Mouse (Mus musculus) cerebellum, postnatal 14 days (tissue): Measurements from ENCODE around the gene Pamr1.

ENCODE experiments used
- DNase-seq, 2 experiments: peaks; one replicate each; pipeline ENCODE4 v3.0.0; 2021; ENCODE audit warnings: mixed read lengths in 2 of 2

Gene Pamr1

GRCm38 (mm10) chr2:102663865-102664264 is 114.1 kb downstream of the Pamr1 start:
- no peak for DNase-seq

- no peak for DNase-seq
These were observed 118.2 kb downstream of the Pamr1 start for GRCm38 (mm10) chr2:102667981-102668380.

- no peak for DNase-seq
These were observed 119.8 kb downstream of the Pamr1 start for GRCm38 (mm10) chr2:102669580-102669979.

GRCm38 (mm10) chr2:102674582-102674981 is 124.8 kb downstream of the Pamr1 start:
- no peak for DNase-seq

- peak; percentile 79 to 86 for DNase-seq
These were observed 125.5 kb downstream of the Pamr1 start for GRCm38 (mm10) chr2:102675275-102675674.

- DNase-seq = peak; percentile 67 to 72
These were observed 127.0 kb downstream of the Pamr1 start for GRCm38 (mm10) chr2:102676716-102677312.

- DNase-seq = no peak
These were observed 127.6 kb downstream of the Pamr1 start for GRCm38 (mm10) chr2:102677400-102677799.

- DNase-seq = peak; percentile 46 to 55
These were observed 131.5 kb downstream of the Pamr1 start for GRCm38 (mm10) chr2:102681351-102681750.

GRCm38 (mm10) chr2:102682168-102682567 is 132.4 kb downstream of the Pamr1 start:
- peak; percentile 70 to 84 for DNase-seq

- DNase-seq = peak; percentile 36 to 57
These were observed 135.7 kb downstream of the Pamr1 start for GRCm38 (mm10) chr2:102685371-102686107.

GRCm38 (mm10) chr2:102686108-102686450 is 136.3 kb downstream of the Pamr1 start:
- DNase-seq = no peak
